In genomic region chrX:35888087-35888895, GRCm38 (mm10) we compare ENCODE assay signal across 8 mouse cellular contexts. TPM values are rescaled to one million over a fixed set of nuclear protein-coding genes. Genes with fewer than 3 reads are reported as not detected.
DNase-seq lines count a peak whose midpoint lies in the region; ATAC-seq and TF ChIP-seq lines count a peak whose summit lies in the region.

Dock11 (plus strand) TSS chrX:35888832.

- no peak for TF ChIP-seq CTCF in small intestine, adult 2 months (IDR thresholded peaks at IDR 0.05; ENCODE audit: extremely low read depth, insufficient read length, insufficient replicate concordance, low read depth, low read length)

- H3K9me3 ChIP-seq in embryonic facial prominence, embryonic 11.5 days (replicated peaks; ENCODE audit: control insufficient read depth, low read length), result no peaks in the 10 kb centered on the region
- no peaks in the 10 kb centered on the region for H3K9me3 ChIP-seq in limb, embryonic 12.5 days
- no peaks in the 10 kb centered on the region for H3K9me3 ChIP-seq in midbrain, embryonic 13.5 days

- H3K27ac ChIP-seq in embryonic facial prominence, embryonic 11.5 days (replicated peaks; ENCODE audit: low read depth, low read length), result peak within 1 kb of the TSS; percentile 28; the same call in 1 of the 2 replicates
- H3K27ac ChIP-seq in limb, embryonic 12.5 days, result peak within 1 kb of the TSS; percentile 64
- peak within 1 kb of the TSS; percentile 84 for H3K27ac ChIP-seq in midbrain, embryonic 13.5 days
- H3K27ac ChIP-seq in small intestine, adult 2 months (ENCODE audit: insufficient read depth, low read depth, low read length), result peak within 1 kb of the TSS; percentile 41; the same call in 1 of the 2 replicates

- 22% methylated on average over 29 of the region's 38 CpGs for WGBS in embryonic facial prominence, embryonic 11.5 days
- 11% methylated on average over 34 of the region's 38 CpGs for WGBS in limb, embryonic 12.5 days
- 21% methylated on average over 32 of the region's 38 CpGs for WGBS in midbrain, embryonic 13.5 days
- WGBS in small intestine, adult 2 months, result 18% methylated on average over 36 of the region's 38 CpGs

- no peak for TF ChIP-seq POLR2A in small intestine, adult 2 months (IDR thresholded peaks at IDR 0.05; ENCODE audit: low read depth, low read length)

- no peaks in the 10 kb centered on the region for H3K4me1 ChIP-seq in embryonic facial prominence, embryonic 11.5 days (ENCODE audit: control insufficient read depth, insufficient read depth, low read length)
- H3K4me1 ChIP-seq in limb, embryonic 12.5 days (replicated peaks), result no peaks in the 10 kb centered on the region
- peaks cover 13% of the 10 kb centered on the region; the same call in 1 of the 2 replicates for H3K4me1 ChIP-seq in midbrain, embryonic 13.5 days (replicated peaks)
- H3K4me1 ChIP-seq in small intestine, adult 2 months (ENCODE audit: control insufficient read depth, insufficient read depth, insufficient read length, low read length), result no peaks in the 10 kb centered on the region

- DNase-seq in urinary bladder, adult 18-20 months (ENCODE audit: low spot score in 2 of 2), result peak; percentile 22 to 28
- DNase-seq in urinary bladder, postnatal 10 days (ENCODE audit: low spot score), result no peak
- DNase-seq in embryonic facial prominence, embryonic 11.5 days (ENCODE audit: low spot score), result peak; percentile 61
- DNase-seq in heart, adult 11 months, result peak; percentile 98
- peak; percentile 38 for DNase-seq in kidney, adult 11 months

- peak within 1 kb of the TSS; percentile 54 for H3K4me3 ChIP-seq in embryonic facial prominence, embryonic 11.5 days (ENCODE audit: low read depth, low read length)
- H3K4me3 ChIP-seq in limb, embryonic 12.5 days (replicated peaks), result peak within 1 kb of the TSS; percentile 56
- H3K4me3 ChIP-seq in midbrain, embryonic 13.5 days (replicated peaks), result peak within 1 kb of the TSS; percentile 59
- peak within 1 kb of the TSS; percentile 98 for H3K4me3 ChIP-seq in small intestine, adult 2 months (ENCODE audit: low read depth, low read length)

- no peaks in the 10 kb centered on the region for H3K27me3 ChIP-seq in embryonic facial prominence, embryonic 11.5 days (ENCODE audit: control insufficient read depth, insufficient read depth, low read length)
- H3K27me3 ChIP-seq in limb, embryonic 12.5 days, result no peaks in the 10 kb centered on the region; the same call in 1 of the 2 replicates
- H3K27me3 ChIP-seq in midbrain, embryonic 13.5 days, result no peaks in the 10 kb centered on the region
- H3K27me3 ChIP-seq in small intestine, adult 2 months (ENCODE audit: control insufficient read depth, insufficient read depth, low read length), result no peaks in the 10 kb centered on the region

- H3K4me2 ChIP-seq in embryonic facial prominence, embryonic 11.5 days (ENCODE audit: low read depth, low read length), result peak within 1 kb of the TSS; percentile 55
- H3K4me2 ChIP-seq in limb, embryonic 12.5 days, result peak within 1 kb of the TSS; percentile 59
- peak within 1 kb of the TSS; percentile 60 for H3K4me2 ChIP-seq in midbrain, embryonic 13.5 days (replicated peaks)

- H3K36me3 ChIP-seq in embryonic facial prominence, embryonic 11.5 days (replicated peaks; ENCODE audit: control insufficient read depth, insufficient read depth, low read depth, low read length), result no peaks in the 10 kb centered on the region
- H3K36me3 ChIP-seq in limb, embryonic 12.5 days, result no peaks in the 10 kb centered on the region
- H3K36me3 ChIP-seq in midbrain, embryonic 13.5 days, result no peaks in the 10 kb centered on the region
- no peaks in the 10 kb centered on the region for H3K36me3 ChIP-seq in small intestine, adult 2 months (ENCODE audit: control insufficient read depth, insufficient read depth, low read length)

- peak; percentile 90 for ATAC-seq in embryonic facial prominence, embryonic 11.5 days (replicated peaks; ENCODE audit: insufficient number of reproducible peaks, low FRiP score, low TSS enrichment, low read depth)
- peak; percentile 82 for ATAC-seq in limb, embryonic 12.5 days (ENCODE audit: insufficient number of reproducible peaks, insufficient read depth, low FRiP score, low TSS enrichment, low read depth)
- ATAC-seq in midbrain, embryonic 13.5 days, result peak; percentile 88

- H3K9ac ChIP-seq in embryonic facial prominence, embryonic 11.5 days (replicated peaks; ENCODE audit: low read length), result peak within 1 kb of the TSS; percentile 73
- H3K9ac ChIP-seq in limb, embryonic 12.5 days (replicated peaks), result peak within 1 kb of the TSS; percentile 64
- H3K9ac ChIP-seq in midbrain, embryonic 13.5 days (replicated peaks), result peak within 1 kb of the TSS; percentile 69

RNA-seq across cellular contexts. Expression of gene Dock11, which starts in this region (rescaled TPM):
- 26.2 and 27.5 TPM in 2 replicates for polyA plus RNA-seq in embryonic facial prominence, embryonic 11.5 days (2014; fragmentation: Nextera tagmentation; extraction: Ambion mirVana)
- polyA plus RNA-seq in limb, embryonic 12.5 days (2016; fragmentation: Nextera tagmentation; extraction: Ambion mirVana), result 20.2 and 21.3 TPM in 2 replicates
- 16.1 and 16.7 TPM in 2 replicates for polyA plus RNA-seq in midbrain, embryonic 13.5 days (2015; fragmentation: Nextera tagmentation; extraction: Ambion mirVana)
- 0.28 and 0.68 TPM in 2 replicates for polyA plus RNA-seq in small intestine, adult 2 months (2012; rRNA removed)

Comparison
In these comparisons a context has a peak if more than half of its experiments do, and no peak if none do; other contexts are left out.
1. RNA of gene Dock11 (polyA plus RNA-seq): 26.2 to 27.5 TPM in embryonic facial prominence, embryonic 11.5 days, 20.2 to 21.3 TPM in limb, embryonic 12.5 days and 16.1 to 16.7 TPM in midbrain, embryonic 13.5 days; 0.28 to 0.68 TPM in small intestine, adult 2 months; every median in the first group is over 10 times any median in the second.
2. H3K27ac ChIP-seq: peak in every context shown above with its lines; median percentile 84 in midbrain, embryonic 13.5 days; 64 in limb, embryonic 12.5 days; 41 in small intestine, adult 2 months; 28 in embryonic facial prominence, embryonic 11.5 days.
3. Peak in every context shown above with its lines, with median percentiles within 50 percentile points of each other: ATAC-seq, H3K4me2 ChIP-seq, H3K4me3 ChIP-seq and H3K9ac ChIP-seq.